Mouse (Mus musculus) ES-Bruce4 (cell line): ENCODE measurements around the gene Eif5.

Experiments
- CTCF ChIP-seq: IDR thresholded peaks from one replicate; pipeline ENCODE4 v1.8.1; 2011; ENCODE audit warnings: low read depth, low read length
- EP300 ChIP-seq: IDR thresholded peaks from 2 replicates; pipeline ENCODE4 v1.6.1; 2011; ENCODE audit warnings: low read depth, low read length; ENCODE audit not compliant: insufficient read depth
- POLR2A ChIP-seq: IDR thresholded peaks from one replicate; pipeline ENCODE4 v1.8.1; 2011; ENCODE audit warnings: low read length; ENCODE audit not compliant: insufficient read depth

DNA sequence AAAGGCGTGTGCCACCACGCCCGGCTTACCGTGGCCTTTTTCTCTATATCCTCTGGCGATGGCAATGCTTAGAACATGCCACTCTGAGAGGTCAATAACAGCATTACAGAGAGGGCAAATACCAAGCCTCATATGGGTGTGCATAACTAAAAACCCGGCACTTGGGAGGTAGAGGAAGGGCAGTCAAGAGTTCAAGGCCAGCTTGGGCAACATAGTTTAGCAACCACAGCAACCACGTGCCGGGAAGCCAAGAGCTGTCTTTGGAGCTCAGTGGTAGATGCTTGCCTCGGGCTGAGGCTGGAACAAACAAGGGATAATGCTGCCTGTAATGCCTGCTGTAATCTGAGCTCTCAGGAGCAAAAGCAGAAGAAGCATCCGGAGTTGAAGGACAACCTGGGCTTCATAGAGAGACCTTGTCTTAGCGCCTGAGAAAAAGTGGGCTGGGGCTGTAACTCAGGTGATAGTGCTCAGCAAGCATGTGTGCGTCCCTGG lies 25.2 kb upstream of the Eif5 start:
- TF ChIP-seq CTCF: no peak
- TF ChIP-seq EP300: peak; percentile 65
- TF ChIP-seq POLR2A: no peak
